Mouse (Mus musculus) liver, embryonic 14.5 days (tissue): ENCODE data around the gene Borcs5.

ENCODE experiments used
- CTCF ChIP-seq: IDR thresholded peaks from 2 replicates; pipeline ENCODE4 v1.5.1; 2016; ENCODE audit warnings: antibody characterized with exemption, low read depth, control low read depth
- EP300 ChIP-seq: IDR thresholded peaks from 2 replicates; pipeline ENCODE4 v1.6.1; 2016; ENCODE audit warnings: antibody characterized with exemption, low read depth

- TF ChIP-seq CTCF = no peak
- TF ChIP-seq EP300 = no peak
These were observed 36.8 kb upstream of the Borcs5 start for GRCm38 (mm10) chr6:134602371-134603003.
